Mouse (Mus musculus) spleen, postnatal 10 days (tissue): ENCODE results near the gene Zfp616.

Experiments used
- DNase-seq, 2 experiments: peaks; one replicate each; pipeline ENCODE4 v3.0.0; 2021 to 2022; ENCODE audit warnings: low spot score in 2 of 2

Zfp616 gene

DNA sequence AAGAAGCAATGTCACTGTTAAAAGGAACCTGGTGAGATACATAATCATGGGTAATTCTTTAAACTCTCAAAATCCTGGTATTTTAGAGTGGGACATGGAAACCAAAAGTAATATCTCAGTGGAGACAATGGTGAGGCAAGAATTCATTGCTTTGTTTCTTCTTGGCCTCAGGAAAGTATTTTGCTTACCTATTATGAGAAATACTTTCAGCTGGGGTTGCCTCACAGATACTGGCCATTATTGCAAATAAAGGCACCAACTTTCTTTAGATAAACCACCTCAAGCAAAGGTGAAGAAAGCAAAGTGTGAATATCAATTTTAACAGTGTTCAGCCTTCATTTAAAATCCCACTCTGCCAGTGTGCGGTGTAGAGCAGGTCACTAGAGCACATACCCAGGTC, at the start of gene Zfp616:
Zfp616 (plus strand) TSS at position 301 of the 400 bp plus-strand sequence.
- DNase-seq: no peak

DNA sequence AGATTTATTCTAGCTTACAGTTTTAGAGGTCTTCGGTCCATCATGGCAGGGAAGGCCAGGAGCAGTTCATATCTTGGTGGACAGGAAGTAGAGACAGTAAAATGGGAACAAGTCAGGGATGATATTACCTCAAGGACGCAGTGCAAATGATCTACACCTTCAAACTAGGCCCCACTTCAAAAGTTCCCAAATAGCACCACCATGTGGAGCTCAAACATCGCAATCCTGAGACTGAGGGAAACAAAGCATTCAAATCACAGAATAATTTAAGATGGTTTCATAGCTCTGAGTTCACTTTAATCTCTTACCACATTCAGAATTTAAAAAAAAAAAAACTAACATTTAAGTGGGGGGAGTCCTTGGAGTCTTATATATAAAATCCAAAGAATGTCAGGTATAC, 18.4 kb upstream of the Zfp616 start:
- no peak for DNase-seq

DNA sequence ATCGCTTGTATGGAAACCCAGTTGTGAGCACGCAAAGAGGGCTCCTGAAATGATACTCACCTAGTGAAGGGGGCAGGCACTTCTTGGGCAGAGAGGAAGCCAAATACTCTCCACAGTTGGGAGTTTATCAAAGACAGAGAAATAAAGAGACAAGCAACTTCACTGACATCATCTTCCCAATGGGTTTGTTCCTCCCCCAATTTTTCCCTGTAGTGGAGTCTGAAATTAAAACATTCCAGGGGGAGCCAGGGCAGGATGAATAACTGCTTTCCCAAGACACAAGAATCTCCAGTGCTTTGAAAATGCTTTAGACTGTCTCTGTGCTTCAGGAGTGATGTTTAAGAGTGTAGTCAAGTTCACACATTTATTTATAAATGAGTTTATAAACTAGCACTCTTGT, 13.3 kb upstream of the Zfp616 start, which contains the start of the genes Olfr139 and Olfr399:
Olfr139 (minus strand) TSS at position 101 of the 400 bp plus-strand sequence.
Olfr399 (minus strand) TSS at position 165 of the 400 bp plus-strand sequence.
- DNase-seq: no peak

DNA sequence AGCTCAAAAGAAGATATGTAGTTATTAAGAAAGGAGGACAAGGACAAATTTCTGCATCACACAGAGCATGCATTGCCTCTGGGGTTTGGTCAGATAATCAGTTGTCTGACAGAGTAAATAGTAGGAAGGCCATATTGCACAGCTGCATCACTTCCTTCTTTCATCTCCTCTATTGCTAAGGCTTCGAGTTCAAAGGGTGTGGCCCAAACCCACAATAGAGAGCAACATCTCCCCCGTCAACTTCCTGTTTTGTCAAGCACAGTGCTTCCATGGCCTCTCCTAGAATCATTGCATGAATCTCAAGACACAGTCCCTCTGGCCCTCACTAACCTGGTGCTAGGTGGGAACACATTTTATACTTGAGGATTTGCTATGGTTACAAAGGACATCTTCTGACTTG, 31.0 kb downstream of the Zfp616 start:
- peak in 1 of 2 experiments; percentile 16 for DNase-seq

DNA sequence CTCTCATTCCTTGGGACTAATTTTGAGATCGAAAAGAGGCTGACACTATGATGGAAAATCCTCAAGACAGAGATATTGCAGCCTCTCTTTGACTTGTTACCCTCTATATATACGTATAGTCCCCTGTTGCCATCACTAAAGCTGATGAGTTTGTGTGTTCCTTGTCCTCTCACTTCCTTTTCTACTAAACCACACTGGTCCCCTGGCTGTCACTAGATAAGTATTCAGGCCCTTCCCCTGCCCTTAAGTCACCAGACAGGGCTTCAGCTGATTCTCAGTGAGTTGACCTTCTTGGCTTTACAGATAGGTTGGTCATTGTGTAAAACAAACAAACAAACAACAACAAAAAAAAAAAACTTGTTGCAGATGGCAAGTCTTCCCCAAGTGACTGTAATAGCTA, 31.8 kb downstream of the Zfp616 start:
- no peak for DNase-seq

DNA sequence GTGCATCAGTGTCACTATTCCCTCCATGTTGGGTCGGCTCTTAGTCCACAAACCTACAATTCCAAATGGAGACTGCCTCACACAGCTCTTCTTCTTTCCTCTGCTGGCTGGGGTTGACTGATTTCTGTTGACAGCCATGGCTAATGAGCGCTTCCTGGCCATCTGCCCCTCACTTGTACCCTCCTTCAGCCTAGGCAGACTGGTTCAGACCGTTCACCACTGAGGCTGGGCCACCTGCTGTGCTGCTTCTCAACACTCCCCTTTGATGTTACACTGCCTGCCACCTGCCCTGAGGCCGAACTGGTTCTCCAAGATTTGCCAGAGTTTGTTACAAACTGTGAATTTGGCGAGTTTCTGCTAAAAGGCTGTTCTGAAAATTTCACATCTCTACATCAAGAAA, 35.3 kb downstream of the Zfp616 start:
- no peak for DNase-seq

DNA sequence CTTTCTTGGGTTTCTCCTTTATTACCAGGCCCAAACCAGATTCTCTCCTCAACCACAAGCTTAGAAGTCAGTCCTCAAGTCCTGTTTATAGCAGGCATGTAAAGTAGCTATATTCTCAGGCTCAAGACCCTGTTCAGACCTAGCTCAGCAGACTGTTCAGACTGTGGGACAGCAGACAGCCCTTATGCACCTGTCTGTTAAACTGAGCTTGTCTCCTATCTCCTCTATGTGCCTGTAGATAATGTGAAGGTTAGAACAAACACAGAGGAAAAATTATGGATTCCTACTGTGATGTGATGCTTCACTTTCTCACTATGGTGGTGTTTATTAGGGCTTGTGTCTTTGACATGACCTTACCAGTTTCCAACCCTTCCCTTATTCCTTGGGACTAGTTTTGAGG, 43.7 kb downstream of the Zfp616 start, which contains the start of gene Olfr401:
Olfr401 (plus strand) TSS at position 301 of the 400 bp plus-strand sequence.
- no peak for DNase-seq
